Mouse (Mus musculus): Measurements from ENCODE around the gene Rbm42. TPM values are rescaled to one million over a fixed set of nuclear protein-coding genes. Genes with fewer than 3 reads are reported as not detected.

Gene Rbm42
- 10 to 100 TPM; 67.9 to 69.0 TPM for total RNA-seq (2021)
- long read RNA-seq, experiment 1, transcript Rbm42-201 (10 exons, 1,784 nt), result minor isoform, 48 of 123 reads
- long read RNA-seq, experiment 1, transcript Rbm42-202 (9 exons, 1,526 nt), result major isoform, 56 of 123 reads
- long read RNA-seq, experiment 1, partial matches to known transcripts, result 12 of 123 reads
- long read RNA-seq, experiment 1, other reads (novel, unspliced or antisense), result 7 of 123 reads
- long read RNA-seq, experiment 2, transcript Rbm42-202 (9 exons, 1,526 nt), result major isoform, 46 of 93 reads
- long read RNA-seq, experiment 2, transcript Rbm42-201 (10 exons, 1,784 nt), result minor isoform, 38 of 93 reads
- long read RNA-seq, experiment 2, partial matches to known transcripts, result 7 of 93 reads
- long read RNA-seq, experiment 2, other reads (novel, unspliced or antisense), result 2 of 93 reads

- DNase-seq (ENCODE audit: low spot score in 2 of 2), result peak; percentile 99
- intact Hi-C loops (cut with DNase I), result no loop called here
Measured at GRCm38 (mm10) chr7:30649591-30650540, at the start of gene Rbm42. Rbm42 (minus strand) TSS chr7:30650317.

DNA sequence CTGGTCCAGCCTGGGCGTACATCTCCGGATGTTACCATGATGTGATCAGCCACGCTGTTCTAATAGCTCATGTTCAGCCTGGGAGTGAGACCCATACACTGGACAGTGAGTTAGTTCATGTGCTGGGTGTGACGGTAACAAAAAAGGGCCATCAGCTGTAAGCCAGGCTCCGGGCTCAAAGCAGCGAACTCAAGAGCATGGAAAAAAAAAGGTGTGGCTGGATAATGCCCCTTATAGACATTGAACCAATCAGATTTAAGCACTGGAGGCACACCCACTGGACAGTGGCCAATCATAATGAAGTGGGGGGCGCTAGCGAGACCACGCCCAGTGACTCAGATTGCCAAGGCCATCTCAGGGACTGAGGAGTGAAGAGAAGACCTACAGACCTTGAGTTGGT, 48.5 kb upstream of the Rbm42 start, which contains the start of gene 2200002J24Rik:
2200002J24Rik (plus strand) TSS at position 338 of the 400 bp plus-strand sequence.
- DNase-seq (ENCODE audit: low spot score in 2 of 2), result no peak
- intact Hi-C loops (cut with DNase I), result no loop called here

DNA sequence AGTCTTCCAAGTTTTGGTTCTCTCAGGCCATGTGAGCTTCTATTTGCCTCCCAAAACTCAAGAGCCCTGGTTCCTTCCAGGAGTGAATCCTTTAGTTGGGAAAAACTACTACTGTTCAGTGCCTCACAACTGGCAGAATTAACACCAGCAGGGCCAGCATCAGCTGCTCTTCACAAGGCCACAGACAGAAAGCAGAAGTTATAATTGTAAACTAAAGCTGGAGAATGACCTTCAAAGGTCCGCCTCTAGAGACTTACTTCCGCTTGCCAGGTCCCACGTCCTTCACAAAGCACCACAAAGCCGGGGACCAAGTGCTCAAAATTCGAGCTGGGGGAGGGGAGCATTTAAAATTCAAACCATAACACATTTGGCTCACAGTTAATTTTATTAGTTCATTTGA, 48.0 kb upstream of the Rbm42 start:
- intact Hi-C loops (cut with DNase I), result no loop called here
- DNase-seq (ENCODE audit: low spot score in 2 of 2), result no peak

DNA sequence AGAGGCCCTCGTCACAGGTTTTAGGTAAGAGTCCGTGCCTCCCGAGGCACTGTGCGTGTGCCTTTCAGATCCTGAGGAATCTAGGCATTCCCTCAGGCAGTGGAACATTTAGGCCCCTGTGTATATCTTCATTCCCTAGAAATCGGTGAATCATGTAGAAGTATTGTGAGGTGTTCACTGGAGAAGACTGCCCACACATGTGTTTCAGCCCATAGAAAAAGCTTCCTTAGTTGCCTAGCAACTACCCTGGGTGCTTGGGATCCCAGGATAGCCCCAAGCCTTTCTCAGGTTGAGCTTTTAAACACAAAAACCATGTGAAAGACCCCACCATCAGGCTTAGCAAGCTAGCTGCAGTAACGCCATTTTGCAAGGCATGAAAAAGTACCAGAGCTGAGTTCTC, 38.2 kb upstream of the Rbm42 start:
- intact Hi-C loops (cut with DNase I), result no loop called here
- DNase-seq (ENCODE audit: low spot score in 2 of 2), result peak in 1 of 2 experiments; percentile 53

- no peak for DNase-seq (ENCODE audit: low spot score in 2 of 2)
- intact Hi-C loops (cut with DNase I), result no loop called here
Measured at GRCm38 (mm10) chr7:30683425-30683824, 33.3 kb upstream of the Rbm42 start.

DNA sequence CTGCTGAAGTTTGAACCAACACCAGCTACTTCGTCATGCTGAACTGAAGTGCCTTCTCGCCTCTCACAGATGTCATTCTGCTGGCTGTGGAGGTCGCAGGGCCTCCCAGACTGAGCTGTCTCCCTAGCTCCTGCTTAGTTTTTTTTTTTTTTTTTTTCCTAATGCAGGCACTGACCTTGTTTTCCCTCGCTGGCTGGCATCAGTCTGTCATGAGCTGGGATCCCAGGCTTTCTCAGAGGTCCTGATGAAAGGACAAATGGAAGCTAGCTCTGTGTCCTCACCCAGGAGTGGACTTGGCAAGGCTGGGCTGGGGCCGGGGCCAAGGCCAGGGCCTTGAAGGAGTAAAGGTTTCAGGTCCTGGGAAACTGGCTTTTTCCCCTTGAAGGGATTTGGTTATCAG, 31.8 kb upstream of the Rbm42 start:
- intact Hi-C loops (cut with DNase I), result no loop called here
- DNase-seq (ENCODE audit: low spot score in 2 of 2), result no peak

- intact Hi-C loops (cut with DNase I), result no loop called here
- DNase-seq (ENCODE audit: low spot score in 2 of 2), result peak in 1 of 2 experiments; percentile 11
Measured at GRCm38 (mm10) chr7:30678263-30678975, 28.3 kb upstream of the Rbm42 start.

DNA sequence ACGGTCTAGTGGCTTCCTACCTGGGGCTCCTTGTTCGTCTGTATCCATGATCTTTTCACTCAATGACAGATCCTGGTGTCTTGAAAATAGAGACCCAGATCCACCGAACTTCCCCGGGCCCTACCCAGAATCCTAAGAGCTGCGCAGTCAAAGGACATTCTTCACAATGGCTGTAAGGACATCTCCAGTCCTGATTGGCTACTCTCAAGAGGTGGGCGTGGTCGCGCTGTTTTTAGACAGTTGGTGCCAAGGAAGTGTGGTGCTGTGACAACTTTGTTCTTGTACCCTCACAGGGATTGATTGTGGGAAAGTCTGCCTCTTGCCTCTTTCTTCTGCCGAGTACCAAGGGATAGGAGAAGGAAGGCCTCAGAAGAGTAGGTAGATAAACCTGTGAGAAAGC, 21.4 kb upstream of the Rbm42 start, which contains the start of gene Pmis2:
Pmis2 (minus strand) TSS at position 126 of the 400 bp plus-strand sequence.
- no peak for DNase-seq (ENCODE audit: low spot score in 2 of 2)
- intact Hi-C loops (cut with DNase I), result no loop called here

- intact Hi-C loops (cut with DNase I), result loop anchor here (5.0 kb wide), 2 partner anchors 53 to 188 kb away; partner anchors contain the start of gene Ffar3
- no peak for DNase-seq (ENCODE audit: low spot score in 2 of 2)
Measured at GRCm38 (mm10) chr7:30669229-30669628, 19.1 kb upstream of the Rbm42 start.

DNA sequence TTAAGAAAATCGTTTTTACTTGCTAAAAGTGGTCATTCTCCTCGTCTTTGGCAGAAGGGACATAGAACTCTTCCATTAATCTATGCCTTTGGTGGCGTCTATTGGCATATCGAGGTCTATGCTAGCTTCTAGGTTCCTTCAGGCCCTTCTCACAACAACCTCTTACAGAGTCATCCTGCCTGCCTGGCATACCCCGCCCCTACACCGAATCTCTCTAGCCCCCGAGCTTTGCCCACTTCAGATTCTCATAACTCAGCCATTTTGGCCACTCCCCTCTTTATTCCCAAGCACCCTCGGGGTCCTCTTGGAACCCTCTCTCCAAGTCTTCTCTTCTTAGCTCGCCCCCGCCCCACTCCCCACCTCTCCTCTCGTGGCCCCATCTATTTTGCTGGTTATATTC, 15.2 kb upstream of the Rbm42 start:
- intact Hi-C loops (cut with DNase I), result loop anchor here (5.0 kb wide), 2 partner anchors 57 to 192 kb away; partner anchors contain the start of gene Ffar3
- peak; percentile 6 to 22 for DNase-seq (ENCODE audit: low spot score in 2 of 2)

GRCm38 (mm10) chr7:30664529-30665200, 14.5 kb upstream of the Rbm42 start, which contains the start of gene Haus5:
Haus5 (minus strand) TSS chr7:30664994.
- intact Hi-C loops (cut with DNase I), result loop anchor here (5.0 kb wide), 2 partner anchors 58 to 193 kb away; partner anchors contain the start of gene Ffar3
- peak; percentile 93 to 95 for DNase-seq (ENCODE audit: low spot score in 2 of 2)

DNA sequence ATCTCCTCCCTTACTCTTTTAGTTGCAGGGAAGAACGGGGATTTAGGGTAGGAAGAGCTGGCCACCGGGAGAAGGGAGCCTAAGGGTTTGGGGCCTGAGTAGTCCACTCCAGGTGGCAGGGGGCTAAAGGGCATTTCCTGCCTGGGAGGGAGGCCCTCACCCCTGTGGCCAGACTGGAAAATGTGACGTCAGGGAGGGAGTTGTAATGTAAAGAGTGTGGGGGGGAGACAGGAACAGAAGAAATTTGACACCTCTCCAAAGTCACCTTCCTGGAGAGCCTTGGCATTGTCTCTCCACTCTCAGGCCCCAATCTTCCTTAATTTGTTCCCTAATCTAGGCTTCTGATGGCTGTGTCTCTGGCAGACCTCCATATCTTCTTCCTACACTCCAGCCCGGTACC, 11.0 kb downstream of the Rbm42 start:
- intact Hi-C loops (cut with DNase I), result no loop called here
- no peak for DNase-seq (ENCODE audit: low spot score in 2 of 2)

DNA sequence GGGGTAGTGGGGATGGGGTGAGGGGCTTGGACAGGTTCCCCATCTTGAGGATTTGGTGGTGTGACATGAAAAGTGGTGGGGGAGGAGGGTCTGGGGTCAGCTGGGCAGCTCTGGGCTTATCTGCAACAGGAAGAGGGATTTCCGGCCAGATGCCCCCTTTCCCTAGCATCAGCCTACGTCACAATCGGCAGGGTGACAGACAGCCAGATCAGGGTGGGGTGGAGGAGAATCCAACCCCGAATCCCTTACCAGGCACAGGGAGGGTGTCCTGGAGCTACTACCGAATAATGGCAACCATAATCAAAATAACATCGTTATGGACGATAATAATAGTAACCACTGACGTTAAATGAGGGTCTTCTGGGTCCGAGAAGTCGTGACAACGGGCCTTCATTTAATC, 13.7 kb downstream of the Rbm42 start:
- intact Hi-C loops (cut with DNase I), result no loop called here
- DNase-seq (ENCODE audit: low spot score in 2 of 2), result no peak

GRCm38 (mm10) chr7:30635752-30636151, 14.4 kb downstream of the Rbm42 start, which contains the start of gene Etv2:
Etv2 (minus strand) TSS chr7:30635852.
- intact Hi-C loops (cut with DNase I), result no loop called here
- no peak for DNase-seq (ENCODE audit: low spot score in 2 of 2)

- intact Hi-C loops (cut with DNase I), result no loop called here
- DNase-seq (ENCODE audit: low spot score in 2 of 2), result peak; percentile 14 to 40
Measured at GRCm38 (mm10) chr7:30634621-30635020, 15.5 kb downstream of the Rbm42 start.

DNA sequence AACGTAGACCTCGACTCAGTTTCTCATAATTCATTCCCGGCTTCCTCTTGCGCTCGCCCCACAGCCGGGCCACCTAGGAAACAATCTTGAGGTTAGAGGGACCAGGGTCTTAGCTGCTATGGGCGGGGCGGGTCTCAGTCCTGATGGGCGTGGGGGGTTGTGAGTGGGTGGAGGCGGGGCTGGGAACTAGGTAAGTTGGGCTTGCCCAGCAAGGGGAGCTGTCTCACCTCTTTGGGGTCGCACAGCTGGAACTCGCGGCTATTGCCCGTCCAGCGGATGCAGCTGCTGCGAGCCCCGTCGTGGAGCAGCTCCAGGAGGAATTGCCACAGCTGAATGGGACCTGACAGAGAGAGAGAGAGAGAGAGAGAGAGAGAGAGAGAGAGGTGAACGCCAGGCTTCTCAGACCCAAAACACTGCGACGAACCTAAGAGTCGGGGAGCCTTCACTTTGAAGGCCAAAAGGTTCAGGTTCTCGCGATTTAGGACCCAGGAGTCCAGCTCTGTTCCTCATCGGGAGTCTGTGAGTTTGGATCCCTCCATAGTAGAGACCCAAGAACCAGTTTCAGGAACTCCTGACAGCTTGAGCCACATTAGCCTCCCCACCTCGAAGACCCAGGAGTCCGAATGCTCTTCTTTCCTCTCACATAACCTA, 16.2 kb downstream of the Rbm42 start:
- intact Hi-C loops (cut with DNase I), result no loop called here
- no peak for DNase-seq (ENCODE audit: low spot score in 2 of 2)

GRCm38 (mm10) chr7:30629013-30629412, 21.1 kb downstream of the Rbm42 start:
- intact Hi-C loops (cut with DNase I), result no loop called here
- DNase-seq (ENCODE audit: low spot score in 2 of 2), result no peak

GRCm38 (mm10) chr7:30626647-30627046, 23.5 kb downstream of the Rbm42 start:
- no peak for DNase-seq (ENCODE audit: low spot score in 2 of 2)
- intact Hi-C loops (cut with DNase I), result no loop called here
